Mouse (Mus musculus): Measurements from ENCODE around the gene Gm15737. TPM values are rescaled to one million over a fixed set of nuclear protein-coding genes. Genes with fewer than 3 reads are reported as not detected.

Gene Gm15737
- polyA plus RNA-seq, 1 experiment from 2014 or later, result 0.04 TPM

- H3K9ac ChIP-seq (replicated peaks; ENCODE audit: low read length), result no peak overlapping the region
- H3K4me3 ChIP-seq (ENCODE audit: low read length), result no peak overlapping the region
- peaks cover 31% of the 10 kb centered on the region for H3K4me1 ChIP-seq (ENCODE audit: insufficient read depth, low read length)
- H3K4me2 ChIP-seq (replicated peaks; ENCODE audit: low read depth, low read length), result no peak overlapping the region
- 38% methylated on average over 9 of the region's 9 CpGs for WGBS
- peak; percentile 60; the same call in 1 of the 2 replicates for ATAC-seq (ENCODE audit: low FRiP score, low TSS enrichment)
- no peaks in the 10 kb centered on the region for H3K9me3 ChIP-seq (ENCODE audit: low read length)
- peak overlapping the region; percentile 85 for H3K27ac ChIP-seq (ENCODE audit: low read length)
- no peaks in the 10 kb centered on the region for H3K27me3 ChIP-seq (ENCODE audit: insufficient read depth, low read length)
- peaks cover 48% of the 10 kb centered on the region for H3K36me3 ChIP-seq (ENCODE audit: insufficient read depth, low read length)
Observed at GRCm38 (mm10) chr6:92883131-92883900, 14.2 kb downstream of the Gm15737 start.

GRCm38 (mm10) chr6:92891535-92891934, 22.4 kb downstream of the Gm15737 start:
- H3K9ac ChIP-seq (replicated peaks; ENCODE audit: low read length), result no peak overlapping the region
- 31% methylated on average over 1 of the region's 1 CpGs for WGBS
- H3K27me3 ChIP-seq (ENCODE audit: insufficient read depth, low read length), result no peaks in the 10 kb centered on the region
- no peak overlapping the region for H3K27ac ChIP-seq (ENCODE audit: low read length)
- no peak overlapping the region for H3K4me2 ChIP-seq (replicated peaks; ENCODE audit: low read depth, low read length)
- H3K9me3 ChIP-seq (ENCODE audit: low read length), result no peaks in the 10 kb centered on the region
- no peaks in the 10 kb centered on the region for H3K4me1 ChIP-seq (ENCODE audit: insufficient read depth, low read length)
- ATAC-seq (ENCODE audit: low FRiP score, low TSS enrichment), result no peak
- H3K36me3 ChIP-seq (ENCODE audit: insufficient read depth, low read length), result peaks cover 46% of the 10 kb centered on the region
- H3K4me3 ChIP-seq (ENCODE audit: low read length), result no peak overlapping the region

GRCm38 (mm10) chr6:92904037-92904436, 34.9 kb downstream of the Gm15737 start:
- Histone ChIP-seq H3K36me3 (ENCODE audit: insufficient read depth, low read length) (peaks cover 51% of the 10 kb centered on the region), H3K4me2 (replicated peaks; ENCODE audit: low read depth, low read length) (no peak overlapping the region), H3K9ac (replicated peaks; ENCODE audit: low read length) (no peak overlapping the region), H3K27ac (ENCODE audit: low read length) (peak overlapping the region; percentile 20; the same call in 1 of the 2 replicates), H3K9me3 (ENCODE audit: low read length) (no peaks in the 10 kb centered on the region), H3K4me3 (ENCODE audit: low read length) (no peak overlapping the region), H3K27me3 (ENCODE audit: insufficient read depth, low read length) (no peaks in the 10 kb centered on the region), H3K4me1 (ENCODE audit: insufficient read depth, low read length) (peaks cover 10% of the 10 kb centered on the region; the same call in 1 of the 2 replicates)
- no peak for ATAC-seq (ENCODE audit: low FRiP score, low TSS enrichment)
- 73% methylated on average over 1 of the region's 1 CpGs for WGBS

- H3K9ac ChIP-seq (replicated peaks; ENCODE audit: low read length), result no peak overlapping the region
- peaks cover 10% of the 10 kb centered on the region; the same call in 1 of the 2 replicates for H3K4me1 ChIP-seq (ENCODE audit: insufficient read depth, low read length)
- no peak overlapping the region for H3K4me2 ChIP-seq (replicated peaks; ENCODE audit: low read depth, low read length)
- H3K36me3 ChIP-seq (ENCODE audit: insufficient read depth, low read length), result peaks cover 50% of the 10 kb centered on the region
- no peaks in the 10 kb centered on the region for H3K9me3 ChIP-seq (ENCODE audit: low read length)
- ATAC-seq (ENCODE audit: low FRiP score, low TSS enrichment), result no peak
- H3K27me3 ChIP-seq (ENCODE audit: insufficient read depth, low read length), result no peaks in the 10 kb centered on the region
- H3K27ac ChIP-seq (ENCODE audit: low read length), result peak overlapping the region; percentile 20; the same call in 1 of the 2 replicates
- H3K4me3 ChIP-seq (ENCODE audit: low read length), result no peak overlapping the region
- WGBS, result 38% methylated on average over 2 of the region's 2 CpGs
Observed at GRCm38 (mm10) chr6:92904491-92904890, 35.3 kb downstream of the Gm15737 start.

GRCm38 (mm10) chr6:92905922-92906321, 36.8 kb downstream of the Gm15737 start:
- H3K27me3 ChIP-seq (ENCODE audit: insufficient read depth, low read length), result no peaks in the 10 kb centered on the region
- peaks cover 10% of the 10 kb centered on the region; the same call in 1 of the 2 replicates for H3K4me1 ChIP-seq (ENCODE audit: insufficient read depth, low read length)
- WGBS, result 34% methylated on average over 5 of the region's 5 CpGs
- no peak overlapping the region for H3K9ac ChIP-seq (replicated peaks; ENCODE audit: low read length)
- no peak overlapping the region for H3K27ac ChIP-seq (ENCODE audit: low read length)
- H3K36me3 ChIP-seq (ENCODE audit: insufficient read depth, low read length), result peaks cover 50% of the 10 kb centered on the region
- H3K4me2 ChIP-seq (replicated peaks; ENCODE audit: low read depth, low read length), result no peak overlapping the region
- H3K9me3 ChIP-seq (ENCODE audit: low read length), result no peaks in the 10 kb centered on the region
- ATAC-seq (ENCODE audit: low FRiP score, low TSS enrichment), result no peak
- H3K4me3 ChIP-seq (ENCODE audit: low read length), result no peak overlapping the region

- no peak overlapping the region for H3K4me2 ChIP-seq (replicated peaks; ENCODE audit: low read depth, low read length)
- no peaks in the 10 kb centered on the region for H3K27me3 ChIP-seq (ENCODE audit: insufficient read depth, low read length)
- no peak overlapping the region for H3K9ac ChIP-seq (replicated peaks; ENCODE audit: low read length)
- no peaks in the 10 kb centered on the region for H3K9me3 ChIP-seq (ENCODE audit: low read length)
- 51% methylated on average over 8 of the region's 8 CpGs for whole genome bisulfite sequencing
- no peak for ATAC-seq (ENCODE audit: low FRiP score, low TSS enrichment)
- H3K27ac ChIP-seq (ENCODE audit: low read length), result no peak overlapping the region; the same call in 1 of the 2 replicates
- H3K4me3 ChIP-seq (ENCODE audit: low read length), result no peak overlapping the region
- H3K4me1 ChIP-seq (ENCODE audit: insufficient read depth, low read length), result peaks cover 10% of the 10 kb centered on the region; the same call in 1 of the 2 replicates
- peaks cover 42% of the 10 kb centered on the region for H3K36me3 ChIP-seq (ENCODE audit: insufficient read depth, low read length)
Observed at GRCm38 (mm10) chr6:92909361-92909760, 40.2 kb downstream of the Gm15737 start.

GRCm38 (mm10) chr6:92910611-92911010, 41.5 kb downstream of the Gm15737 start:
- Histone ChIP-seq H3K27ac (ENCODE audit: low read length) (no peak overlapping the region), H3K27me3 (ENCODE audit: insufficient read depth, low read length) (no peaks in the 10 kb centered on the region), H3K9ac (replicated peaks; ENCODE audit: low read length) (no peak overlapping the region), H3K4me1 (ENCODE audit: insufficient read depth, low read length) (peaks cover 12% of the 10 kb centered on the region), H3K4me3 (ENCODE audit: low read length) (no peak overlapping the region), H3K4me2 (replicated peaks; ENCODE audit: low read depth, low read length) (no peak overlapping the region), H3K9me3 (ENCODE audit: low read length) (no peaks in the 10 kb centered on the region), H3K36me3 (ENCODE audit: insufficient read depth, low read length) (peaks cover 40% of the 10 kb centered on the region)
- no peak for ATAC-seq (ENCODE audit: low FRiP score, low TSS enrichment)
- WGBS, result 85% methylated on average over 3 of the region's 3 CpGs

GRCm38 (mm10) chr6:92920938-92921689, 52.0 kb downstream of the Gm15737 start:
- Histone ChIP-seq H3K4me1 (ENCODE audit: insufficient read depth, low read length) (peaks cover 34% of the 10 kb centered on the region), H3K9me3 (ENCODE audit: low read length) (no peaks in the 10 kb centered on the region), H3K36me3 (ENCODE audit: insufficient read depth, low read length) (peaks cover 16% of the 10 kb centered on the region; the same call in 1 of the 2 replicates), H3K27me3 (ENCODE audit: insufficient read depth, low read length) (no peaks in the 10 kb centered on the region), H3K4me2 (replicated peaks; ENCODE audit: low read depth, low read length) (no peak overlapping the region), H3K4me3 (ENCODE audit: low read length) (no peak overlapping the region), H3K27ac (ENCODE audit: low read length) (peak overlapping the region; percentile 89), H3K9ac (replicated peaks; ENCODE audit: low read length) (no peak overlapping the region)
- no peak for ATAC-seq (ENCODE audit: low FRiP score, low TSS enrichment)
- 21% methylated on average over 10 of the region's 10 CpGs for WGBS

- Histone ChIP-seq H3K36me3 (ENCODE audit: insufficient read depth, low read length) (peaks cover 18% of the 10 kb centered on the region; the same call in 1 of the 2 replicates), H3K9ac (replicated peaks; ENCODE audit: low read length) (no peak overlapping the region), H3K4me3 (ENCODE audit: low read length) (no peak overlapping the region), H3K27me3 (ENCODE audit: insufficient read depth, low read length) (no peaks in the 10 kb centered on the region), H3K9me3 (ENCODE audit: low read length) (no peaks in the 10 kb centered on the region), H3K4me2 (replicated peaks; ENCODE audit: low read depth, low read length) (peak overlapping the region; percentile 12; the same call in 1 of the 2 replicates), H3K27ac (ENCODE audit: low read length) (peak overlapping the region; percentile 84), H3K4me1 (ENCODE audit: insufficient read depth, low read length) (peaks cover 34% of the 10 kb centered on the region)
- peak; percentile 87 for ATAC-seq (ENCODE audit: low FRiP score, low TSS enrichment)
- WGBS, result 11% methylated on average over 4 of the region's 4 CpGs
Observed at GRCm38 (mm10) chr6:92921843-92922242, 52.7 kb downstream of the Gm15737 start.
